Mouse (Mus musculus) ES-E14 (cell line): ENCODE data around the gene Spag9. TPM values are rescaled to one million over a fixed set of nuclear protein-coding genes. Genes with fewer than 3 reads are reported as not detected.

Source experiments
- DNase-seq: peaks from one replicate; pipeline ENCODE4 v3.0.0-alpha.2; 2013; ENCODE audit warnings: low read depth, low spot score
- H3K27ac ChIP-seq: 2 replicates; pipeline ENCODE4 v1.5.1; 2012; ENCODE audit warnings: low read depth, mild to moderate bottlenecking, low read length, moderate library complexity, mixed read lengths; ENCODE audit not compliant: poor library complexity, insufficient read depth, severe bottlenecking
- H3K36me3 ChIP-seq: 2 replicates; pipeline ENCODE4 v1.6.1; 2012; ENCODE audit warnings: mild to moderate bottlenecking, low read length, moderate library complexity, mixed read lengths; ENCODE audit not compliant: control insufficient read depth, poor library complexity, insufficient read depth, severe bottlenecking
- H3K4me1 ChIP-seq, 2 experiments: fragments of 150-350 bp in 1 of 2; sonication (generic) in 1 of 2; 2 replicates each; pipeline ENCODE4 v1.6.1; 2012; ENCODE audit warnings: low read length in 2 of 2, mild to moderate bottlenecking in 1 of 2, mixed read lengths in 1 of 2; ENCODE audit not compliant: control insufficient read depth in 2 of 2, insufficient read depth in 2 of 2, poor library complexity in 1 of 2
- H3K4me3 ChIP-seq, 2 experiments: fragments of 150-350 bp in 1 of 2; sonication (generic) in 1 of 2; 2 replicates each; pipeline ENCODE4 v1.5.1; 2012; ENCODE audit warnings: low read length in 2 of 2, low read depth in 1 of 2, mild to moderate bottlenecking in 1 of 2, mixed read lengths in 1 of 2; ENCODE audit not compliant: insufficient read depth in 1 of 2, poor library complexity in 1 of 2, severe bottlenecking in 1 of 2
- H3K9ac ChIP-seq: 2 replicates; pipeline ENCODE4 v1.6.1; 2012; ENCODE audit warnings: low read depth, mild to moderate bottlenecking, low read length, mixed read lengths; ENCODE audit not compliant: poor library complexity, insufficient read depth, severe bottlenecking
- H3K9me3 ChIP-seq: fragments of 150-350 bp; sonication (generic); 2 replicates; pipeline ENCODE4 v1.6.1; 2012; ENCODE audit warnings: low read depth, mild to moderate bottlenecking, low read length; ENCODE audit not compliant: control insufficient read depth, insufficient read depth
- CHD2 ChIP-seq: IDR thresholded peaks from 2 replicates; pipeline ENCODE4 v1.6.1; 2014; ENCODE audit warnings: mild to moderate bottlenecking, low read depth, low read length, inconsistent platforms
- HCFC1 ChIP-seq: IDR thresholded peaks from 2 replicates; pipeline ENCODE4 v1.6.1; 2012; ENCODE audit warnings: low read length, inconsistent platforms, borderline replicate concordance; ENCODE audit not compliant: insufficient read depth
- MAFK ChIP-seq: IDR thresholded peaks from 2 replicates; pipeline ENCODE4 v1.6.1; 2014; ENCODE audit warnings: mild to moderate bottlenecking, low read depth, low read length, inconsistent platforms; ENCODE audit not compliant: insufficient read depth
- ZC3H11A ChIP-seq: IDR thresholded peaks from 2 replicates; pipeline ENCODE4 v1.6.1; 2012; ENCODE audit warnings: low read depth, mild to moderate bottlenecking, inconsistent platforms, low read length, borderline replicate concordance
- ZNF384 ChIP-seq: IDR thresholded peaks from 2 replicates; pipeline ENCODE4 v1.6.1; 2012; ENCODE audit warnings: low read depth, low read length, inconsistent platforms
- in situ Hi-C, 2 experiments: fragments of 600-800 bp; cut with MboI; formaldehyde crosslinking; loops; one replicate each; pipeline ENCODE4 v1.15.1; 2025; ENCODE audit warnings: low sequenced_read_pairs in 2 of 2, inconsistent platforms in 1 of 2; ENCODE audit not compliant: unreplicated experiment in 2 of 2
- total RNA-seq: library from RNA; depleted of rRNA; stranded (reverse); fragments of 300-350 nt; gene quantifications from 2 replicates; pipeline ENCODE4 v1.2.3, GENCODE M21; 2012

Spag9 gene
- total RNA-seq, 1 experiment, result 20.9 TPM

DNA sequence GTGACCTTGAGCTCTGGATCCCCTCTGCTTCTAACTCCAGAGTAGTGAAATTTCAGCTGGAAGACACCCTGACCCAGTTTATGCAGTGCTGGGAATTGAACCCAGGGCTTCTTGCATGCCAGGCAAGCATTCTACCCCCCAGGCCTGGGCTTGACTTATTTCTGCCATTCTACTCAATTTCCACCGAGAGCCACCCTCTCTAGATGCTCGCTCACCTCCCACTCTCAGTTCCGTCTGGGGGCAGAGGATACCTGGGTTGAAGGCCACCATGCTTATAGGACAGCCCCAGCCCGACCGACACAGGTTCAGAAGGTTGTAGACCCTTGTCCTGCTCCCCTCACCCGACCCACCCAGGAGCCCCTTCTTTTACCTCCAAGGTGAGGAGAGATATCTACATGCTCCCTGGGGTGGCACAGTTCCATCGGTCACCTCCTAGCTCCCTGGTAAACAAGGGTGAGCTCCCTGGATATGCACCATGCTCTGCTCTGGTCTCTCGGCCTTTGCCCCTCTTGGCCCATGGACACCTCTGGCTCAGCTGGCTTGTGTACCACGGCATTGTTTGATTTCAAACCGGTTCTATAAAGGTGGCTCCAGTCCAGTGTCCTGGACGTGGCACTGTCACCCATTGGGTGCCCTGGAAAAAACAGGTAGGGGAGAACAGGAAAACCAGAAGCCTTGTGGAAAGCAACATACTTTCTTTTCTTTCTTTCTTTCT, 166.1 kb downstream of the Spag9 start:
- no peak overlapping the region for H3K27ac ChIP-seq
- H3K36me3 ChIP-seq, result no peaks in the 10 kb centered on the region
- in situ Hi-C loops, result no loop called here
- TF ChIP-seq CHD2 (no peak), HCFC1 (no peak), MAFK (no peak), ZC3H11A (no peak), ZNF384 (no peak)
- DNase-seq, result no peak
- peaks cover 13 to 49% of the 10 kb centered on the region in 2 experiments for H3K4me1 ChIP-seq
- H3K4me3 ChIP-seq, result no peak overlapping the region
- no peak overlapping the region for H3K9ac ChIP-seq
- no peaks in the 10 kb centered on the region for H3K9me3 ChIP-seq

DNA sequence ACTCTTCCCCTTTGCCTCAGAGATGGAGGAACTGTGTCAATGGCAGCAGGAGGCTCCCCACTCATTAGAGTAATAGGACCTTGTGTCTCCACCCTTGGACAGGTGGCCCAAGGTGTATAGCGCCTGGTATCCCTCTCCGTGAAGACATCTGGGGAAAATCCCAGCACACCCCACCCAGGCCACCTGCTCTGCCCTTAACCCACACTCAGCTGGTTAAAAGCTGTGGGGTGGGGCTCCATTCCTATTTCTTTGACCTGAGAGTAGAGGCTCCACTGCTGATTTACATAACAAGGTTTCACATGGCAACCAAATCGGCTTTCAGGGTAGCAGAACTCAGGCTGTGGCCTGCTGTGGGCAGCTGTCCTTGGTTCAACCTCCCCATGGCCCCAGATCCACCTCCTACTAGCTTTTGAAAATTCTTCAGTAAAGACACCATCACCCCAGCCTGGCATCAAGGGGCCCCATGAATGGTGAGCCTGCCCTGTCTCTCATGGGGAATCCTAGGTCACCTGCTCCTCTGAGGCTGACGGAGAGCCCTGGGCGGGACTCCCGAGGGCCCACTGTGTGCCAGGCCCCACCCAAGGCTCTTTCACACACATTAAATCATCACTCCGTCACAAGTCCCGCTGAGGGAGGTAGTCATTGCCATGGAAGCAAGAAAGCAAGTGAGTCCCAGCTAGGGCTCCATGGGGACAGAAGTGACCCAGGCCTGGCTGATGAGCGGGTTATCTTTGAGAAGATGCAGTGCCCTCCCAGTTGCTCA, 167.3 kb downstream of the Spag9 start:
- no peak for DNase-seq
- Histone ChIP-seq H3K9me3 (no peaks in the 10 kb centered on the region), H3K4me1 (peaks cover 15 to 57% of the 10 kb centered on the region in 2 experiments), H3K27ac (no peak overlapping the region), H3K9ac (no peak overlapping the region), H3K36me3 (no peaks in the 10 kb centered on the region), H3K4me3 (no peak overlapping the region)
- TF ChIP-seq HCFC1 (no peak), ZC3H11A (no peak), ZNF384 (no peak), MAFK (no peak), CHD2 (no peak)
- in situ Hi-C loops, result no loop called here

DNA sequence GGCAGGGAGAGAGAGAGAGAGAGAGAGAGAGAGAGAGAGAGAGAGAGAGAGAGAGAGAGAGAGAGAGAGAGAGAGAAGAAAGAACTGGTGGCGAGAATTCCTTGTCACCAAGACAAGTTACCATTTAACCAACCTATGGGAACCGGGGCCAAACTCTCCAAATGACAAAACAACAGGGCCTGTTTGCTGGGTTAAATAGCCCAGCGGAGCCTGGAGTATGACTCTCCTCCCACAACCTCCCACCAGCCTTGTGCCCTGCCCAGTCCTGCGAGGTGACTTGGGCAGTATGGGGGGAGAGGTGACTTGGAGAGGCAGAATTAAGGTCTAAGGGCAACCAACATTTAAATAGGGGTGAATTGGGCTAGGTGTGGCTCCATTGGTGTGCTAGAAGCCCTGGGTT, 169.9 kb downstream of the Spag9 start:
- peaks cover 10 to 45% of the 10 kb centered on the region in 2 experiments; a peak in 3 of 4 replicates for H3K4me1 ChIP-seq
- no peak for DNase-seq
- H3K4me3 ChIP-seq, result no peak overlapping the region
- H3K27ac ChIP-seq, result no peak overlapping the region
- in situ Hi-C loops, result no loop called here
- no peaks in the 10 kb centered on the region for H3K9me3 ChIP-seq
- H3K9ac ChIP-seq, result no peak overlapping the region
- TF ChIP-seq ZC3H11A, result no peak
- no peak for TF ChIP-seq MAFK
- no peak for TF ChIP-seq HCFC1
- no peak for TF ChIP-seq ZNF384
- TF ChIP-seq CHD2, result no peak
- H3K36me3 ChIP-seq, result no peaks in the 10 kb centered on the region

DNA sequence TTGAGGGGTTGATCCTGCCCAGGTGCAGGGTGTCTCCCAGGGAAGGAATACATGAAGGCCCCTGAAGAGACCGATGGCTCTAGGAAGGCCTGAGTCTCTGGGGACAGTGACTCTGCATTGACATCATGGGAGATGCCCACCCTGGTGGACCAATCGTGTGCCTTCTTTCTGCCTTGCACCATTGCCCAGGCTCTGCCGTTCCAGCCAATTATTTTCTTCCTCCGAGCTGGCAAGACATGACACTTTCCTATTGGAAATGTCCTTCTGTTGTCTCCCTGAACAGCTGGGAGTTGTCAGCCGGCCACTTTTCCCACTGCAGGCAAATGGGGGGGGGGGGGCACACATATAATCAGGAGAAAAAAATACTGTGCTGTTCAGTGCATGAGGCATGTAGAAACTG, 172.3 kb downstream of the Spag9 start:
- no peak for DNase-seq
- H3K27ac ChIP-seq, result no peak overlapping the region

More for the DNA sequence above, 172.3 kb downstream of the Spag9 start:
- H3K9ac ChIP-seq, result no peak overlapping the region
- no peaks in the 10 kb centered on the region for H3K36me3 ChIP-seq
- in situ Hi-C loops, result no loop called here
- H3K4me3 ChIP-seq, result no peak overlapping the region
- TF ChIP-seq ZC3H11A, result no peak
- TF ChIP-seq CHD2, result no peak
- no peak for TF ChIP-seq HCFC1
- no peak for TF ChIP-seq MAFK
- TF ChIP-seq ZNF384, result no peak
- H3K4me1 ChIP-seq, result peaks cover 7 to 30% of the 10 kb centered on the region in 2 experiments; a peak in 3 of 4 replicates
- H3K9me3 ChIP-seq, result no peaks in the 10 kb centered on the region
